Mouse (Mus musculus) megakaryocyte progenitor cell, adult 5-6 weeks (primary cell): ENCODE results near the gene Ddx5. TPM values are rescaled to one million over a fixed set of nuclear protein-coding genes. Genes with fewer than 3 reads are reported as not detected.
"Not testable (repeated sequence)": the region's sequence is repeated elsewhere in the genome, so short reads cannot be mapped to it uniquely, and the experiment has no call there.

Experiments
- ATAC-seq: replicated peaks from 2 replicates; pipeline ENCODE4 v1.8.0; 2016; ENCODE audit warnings: mild to moderate bottlenecking, moderate TSS enrichment, inconsistent platforms; ENCODE audit not compliant: poor library complexity
- total RNA-seq, 2 experiments: library from RNA; stranded (forward) in 1 of 2; stranded (reverse) in 1 of 2; fragments of 157-497, 149-512 nt in 1 of 2; fragments of 200-1000 nt in 1 of 2; gene quantifications; 2 replicates each; pipeline versions ENCODE4 v1.2.3 to v1.2.4; 2015 to 2017

The Ddx5 gene
- total RNA-seq, 2 experiments from 2014 or later: 903 to 1,040 TPM

GRCm38 (mm10) chr11:106766611-106767162 lies 22.3 kb downstream of the Ddx5 start:
- ATAC-seq: no peak

GRCm38 (mm10) chr11:106762800-106763185 lies 26.2 kb downstream of the Ddx5 start:
- ATAC-seq: no peak

GRCm38 (mm10) chr11:106762139-106762799 lies 26.7 kb downstream of the Ddx5 start:
- ATAC-seq: peak; percentile 69

- no peak for ATAC-seq
These were observed 28.5 kb downstream of the Ddx5 start for GRCm38 (mm10) chr11:106760511-106760910.

- peak; percentile 81 for ATAC-seq
These were observed 30.0 kb downstream of the Ddx5 start for GRCm38 (mm10) chr11:106759028-106759427.

GRCm38 (mm10) chr11:106755583-106755982 lies 33.4 kb downstream of the Ddx5 start:
- no peak for ATAC-seq

- no peak for ATAC-seq
These were observed 35.7 kb downstream of the Ddx5 start for GRCm38 (mm10) chr11:106753314-106753713.

- peak; percentile 82 for ATAC-seq
These were observed 36.9 kb downstream of the Ddx5 start for GRCm38 (mm10) chr11:106752103-106752502.

GRCm38 (mm10) chr11:106751039-106752018 lies 37.7 kb downstream of the Ddx5 start, which contains the start of gene Milr1:
Gene Milr1 (plus strand): TSS chr11:106751226.
- ATAC-seq: peak; percentile 75

- ATAC-seq: peak; percentile 44
These were observed 38.7 kb downstream of the Ddx5 start, which contains the start of gene Pecam1 for GRCm38 (mm10) chr11:106750121-106750751. Gene Pecam1 (minus strand): TSS chr11:106750628.

- not testable (repeated sequence) for ATAC-seq
These were observed 39.3 kb downstream of the Ddx5 start for GRCm38 (mm10) chr11:106749557-106750120.

GRCm38 (mm10) chr11:106744949-106745348 lies 44.0 kb downstream of the Ddx5 start:
- peak; percentile 48; the same call in 1 of the 2 replicates for ATAC-seq

GRCm38 (mm10) chr11:106742388-106742841 lies 46.6 kb downstream of the Ddx5 start:
- peak; percentile 71 for ATAC-seq

- ATAC-seq: no peak
These were observed 47.2 kb downstream of the Ddx5 start for GRCm38 (mm10) chr11:106741826-106742225.

- no peak for ATAC-seq
These were observed 47.8 kb downstream of the Ddx5 start for GRCm38 (mm10) chr11:106741232-106741631.

- ATAC-seq: not testable (repeated sequence)
These were observed 48.3 kb downstream of the Ddx5 start for GRCm38 (mm10) chr11:106740724-106741123.

- no peak for ATAC-seq
These were observed 49.9 kb downstream of the Ddx5 start for GRCm38 (mm10) chr11:106739116-106739515.

- ATAC-seq: 0 out of 2 replicates have a peak, but pooled peaks have one; percentile 31
These were observed 51.8 kb downstream of the Ddx5 start for GRCm38 (mm10) chr11:106737178-106737621.

GRCm38 (mm10) chr11:106736614-106737013 lies 52.4 kb downstream of the Ddx5 start:
- no peak for ATAC-seq

- no peak for ATAC-seq
These were observed 58.3 kb downstream of the Ddx5 start for GRCm38 (mm10) chr11:106730714-106731113.
